Mouse (Mus musculus) spleen, adult 2 months (tissue): Measurements from ENCODE around the gene Nup43. TPM values are rescaled to one million over a fixed set of nuclear protein-coding genes. Genes with fewer than 3 reads are reported as not detected.

Experiments
- DNase-seq, 2 experiments: peaks; one replicate each; pipeline versions ENCODE4 v3.0.0 to v3.0.0-alpha.2; 2012 to 2021; ENCODE audit warnings: low spot score in 2 of 2, low read depth in 1 of 2
- H3K27ac ChIP-seq: fragments of 200-500 bp; 2 replicates; pipeline ENCODE4 v1.5.1; 2012; ENCODE audit warnings: low read length, inconsistent platforms; ENCODE audit not compliant: insufficient read depth
- H3K27me3 ChIP-seq: fragments of 200-500 bp; 2 replicates; pipeline ENCODE4 v1.6.1; 2012; ENCODE audit warnings: mild to moderate bottlenecking, moderate library complexity, low read length, inconsistent platforms; ENCODE audit not compliant: control insufficient read depth, insufficient read depth
- H3K36me3 ChIP-seq: fragments of 200-500 bp; 2 replicates; pipeline ENCODE4 v1.6.1; 2012; ENCODE audit warnings: mild to moderate bottlenecking, low read length, inconsistent platforms; ENCODE audit not compliant: control insufficient read depth, insufficient read depth
- H3K4me1 ChIP-seq: fragments of 200-500 bp; 2 replicates; pipeline ENCODE4 v1.6.1; 2011; ENCODE audit warnings: inconsistent platforms; ENCODE audit not compliant: control insufficient read depth, insufficient read depth, insufficient read length
- H3K4me3 ChIP-seq: fragments of 200-500 bp; 2 replicates; pipeline ENCODE4 v1.5.1; 2011; ENCODE audit warnings: mild to moderate bottlenecking, inconsistent platforms; ENCODE audit not compliant: insufficient read depth, insufficient read length; ENCODE audit errors: extremely low read depth
- CTCF ChIP-seq: fragments of 200-500 bp; IDR thresholded peaks from 2 replicates; pipeline ENCODE4 v1.5.1; 2011; ENCODE audit warnings: mild to moderate bottlenecking, inconsistent platforms; ENCODE audit not compliant: insufficient read depth, insufficient read length, insufficient replicate concordance; ENCODE audit errors: extremely low read depth
- POLR2A ChIP-seq: fragments of 200-500 bp; IDR thresholded peaks from 2 replicates; pipeline ENCODE4 v1.6.1; 2011; ENCODE audit warnings: low read depth, low read length, inconsistent platforms
- WGBS: fragments of 180-500 bp; shearing (Covaris S2); methylation state at CpG from one replicate; pipeline ENCODE4 v1.1.7; 2018; 5-methylcytosine and 5-hydroxymethylcytosine counted together
- polyA plus RNA-seq: library from polyadenylated mRNA; depleted of rRNA; stranded (reverse); fragments of >200 nt; gene quantifications from 2 replicates; pipeline ENCODE4 v1.2.3, GENCODE M21; 2012

Nup43 gene
- polyA plus RNA-seq, 1 experiment = 5.8 TPM

DNA sequence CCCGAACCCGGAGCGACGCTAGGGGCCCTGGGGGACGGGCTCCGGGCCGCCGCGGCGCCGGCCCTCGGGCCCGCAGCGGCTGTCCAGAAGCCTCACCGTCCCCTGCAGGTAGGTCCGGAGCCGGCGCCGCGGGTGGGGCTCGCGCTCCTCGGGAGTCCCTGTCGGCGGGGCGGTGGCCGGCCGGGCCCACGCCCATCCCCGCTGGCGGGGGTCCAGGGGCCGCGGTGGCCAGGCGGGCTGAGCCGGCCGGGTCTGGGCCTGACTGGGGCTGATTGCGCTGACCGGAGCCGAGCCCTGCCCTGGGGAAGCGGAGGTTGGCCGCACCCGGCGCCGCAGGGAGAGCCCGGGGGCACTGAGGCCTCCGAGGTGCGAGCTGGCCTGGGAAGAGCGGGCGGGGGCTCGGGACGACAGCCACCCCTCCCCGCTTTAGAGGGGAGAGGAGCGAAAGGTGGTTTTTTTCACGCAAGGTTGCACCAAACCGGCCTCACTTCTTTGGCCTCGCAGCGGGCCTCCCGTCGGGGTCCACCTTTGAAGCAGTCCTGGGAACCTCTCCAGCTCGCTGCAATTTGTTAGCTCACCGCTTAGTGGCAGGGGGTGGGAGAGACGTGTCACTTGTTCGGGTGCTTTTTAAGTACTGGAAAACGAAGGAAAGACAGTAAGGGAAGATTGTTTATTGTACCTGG lies 14.2 kb downstream of the Nup43 start:
- TF ChIP-seq POLR2A (no peak), CTCF (no peak)
- Histone ChIP-seq H3K4me3 (peak overlapping the region; percentile 98), H3K27me3 (no peaks in the 10 kb centered on the region), H3K27ac (peak overlapping the region; percentile 98), H3K36me3 (peaks cover 3% of the 10 kb centered on the region), H3K4me1 (peaks cover 14% of the 10 kb centered on the region)
- WGBS = under 1% methylated on average over 64 of the region's 64 CpGs
- peak in 1 of 2 experiments; percentile 29 for DNase-seq

DNA sequence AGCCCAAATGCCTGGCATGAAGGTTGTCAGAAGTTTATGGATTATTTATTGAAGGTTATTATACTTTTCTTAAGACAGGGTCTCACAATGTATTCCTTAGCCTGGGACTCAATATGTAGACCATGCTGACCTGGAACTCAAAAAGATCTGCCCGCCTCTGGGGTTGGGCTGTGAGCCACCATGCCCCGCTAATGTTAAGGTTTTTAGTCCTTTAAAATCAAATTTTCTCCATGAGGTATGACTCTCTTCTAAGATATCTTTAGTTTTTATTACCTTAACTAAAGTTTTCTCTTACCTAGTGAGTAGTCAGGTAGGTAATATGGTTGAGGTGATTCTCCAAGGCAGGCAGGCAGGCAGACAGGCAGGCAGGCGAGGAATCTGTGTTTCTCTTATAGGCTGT lies 14.9 kb downstream of the Nup43 start:
- H3K4me3 ChIP-seq = no peak overlapping the region
- TF ChIP-seq CTCF (no peak), POLR2A (no peak)
- 68% methylated on average over 3 of the region's 3 CpGs for WGBS
- H3K27me3 ChIP-seq = no peaks in the 10 kb centered on the region
- no peak overlapping the region for H3K27ac ChIP-seq
- no peak for DNase-seq
- peaks cover 3% of the 10 kb centered on the region for H3K36me3 ChIP-seq
- H3K4me1 ChIP-seq = peaks cover 14% of the 10 kb centered on the region

DNA sequence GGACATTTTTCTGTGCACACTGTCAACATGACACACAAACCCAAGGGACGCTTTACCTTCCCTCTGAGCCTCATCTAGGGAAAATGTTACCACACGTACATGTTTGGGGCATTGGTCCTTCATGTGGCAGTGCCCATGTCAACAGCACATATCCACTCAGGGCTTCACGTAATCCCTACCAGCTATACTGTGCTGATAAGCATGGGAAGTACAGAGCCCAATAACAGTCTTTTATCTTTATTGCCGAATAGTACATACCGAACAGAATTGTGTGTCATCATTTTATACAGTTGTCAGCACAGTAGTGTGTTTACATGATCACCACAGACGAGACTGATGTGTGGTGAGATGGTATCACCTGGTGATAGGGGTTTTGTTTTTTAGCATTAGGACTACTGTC lies 19.6 kb downstream of the Nup43 start:
- Histone ChIP-seq H3K27ac (no peak overlapping the region), H3K27me3 (no peaks in the 10 kb centered on the region), H3K4me3 (no peak overlapping the region), H3K36me3 (peaks cover 6% of the 10 kb centered on the region), H3K4me1 (peaks cover 8% of the 10 kb centered on the region)
- TF ChIP-seq CTCF (no peak), POLR2A (no peak)
- 86% methylated on average over 6 of the region's 6 CpGs for WGBS
- no peak for DNase-seq

DNA sequence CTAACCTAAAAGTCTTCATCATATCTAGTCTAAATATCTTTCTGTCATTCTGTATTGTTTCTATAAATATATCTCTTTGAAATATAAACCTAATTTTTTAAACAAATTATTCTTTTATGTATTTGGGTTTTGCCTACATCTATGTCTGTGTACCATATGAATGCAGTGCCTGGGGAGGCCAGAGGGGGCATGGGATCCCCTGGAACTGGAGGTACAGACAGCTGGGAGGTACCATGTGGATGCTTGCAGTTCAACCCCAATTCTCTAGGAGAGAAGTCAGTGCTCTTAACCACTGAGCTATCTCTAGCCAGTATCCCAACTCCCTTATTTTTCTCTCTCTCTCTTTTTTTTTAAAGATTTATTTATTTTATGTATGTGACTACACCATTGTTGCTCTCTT lies 28.0 kb downstream of the Nup43 start:
- H3K36me3 ChIP-seq = peaks cover 34% of the 10 kb centered on the region
- H3K4me1 ChIP-seq = no peaks in the 10 kb centered on the region
- H3K27ac ChIP-seq = no peak overlapping the region
- H3K27me3 ChIP-seq = no peaks in the 10 kb centered on the region
- no peak for TF ChIP-seq POLR2A
- no peak for TF ChIP-seq CTCF
- no peak overlapping the region for H3K4me3 ChIP-seq
- DNase-seq = no peak

DNA sequence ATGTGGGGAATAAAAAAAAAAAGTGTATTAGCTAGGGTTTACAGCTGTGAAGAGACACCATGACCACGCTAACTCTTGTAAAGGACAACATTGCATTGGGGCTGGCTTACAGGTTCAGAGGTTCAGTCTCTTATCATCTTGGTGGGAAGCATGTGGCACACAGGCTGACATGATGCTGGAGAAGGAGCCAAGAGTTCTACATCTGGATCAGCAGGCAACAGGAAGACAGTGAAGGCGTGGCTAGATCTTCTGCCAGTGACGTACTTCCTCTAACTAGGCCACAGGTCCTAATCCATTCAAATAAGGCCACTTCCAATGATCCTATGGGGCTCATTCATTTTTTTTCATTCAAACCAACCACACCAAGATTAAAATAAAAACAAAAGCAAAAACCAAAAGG lies 32.8 kb downstream of the Nup43 start:
- 72% methylated on average over 3 of the region's 3 CpGs for WGBS
- H3K4me3 ChIP-seq = no peak overlapping the region
- TF ChIP-seq CTCF (no peak), POLR2A (no peak)

DNA sequence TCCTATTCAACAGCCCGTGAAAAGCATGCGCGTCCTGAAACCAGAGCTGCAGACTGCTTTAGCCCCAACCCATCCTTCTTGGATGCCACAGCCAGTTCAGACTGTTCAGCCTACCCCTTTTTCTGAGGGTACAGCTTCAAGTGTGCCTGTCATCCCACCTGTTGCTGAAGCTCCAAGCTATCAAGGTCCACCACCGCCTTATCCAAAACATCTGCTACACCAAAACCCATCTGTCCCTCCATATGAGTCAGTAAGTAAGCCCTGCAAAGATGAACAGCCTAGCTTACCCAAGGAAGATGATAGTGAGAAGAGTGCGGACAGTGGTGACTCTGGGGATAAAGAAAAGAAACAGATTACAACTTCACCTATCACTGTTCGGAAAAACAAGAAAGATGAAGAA lies 35.3 kb downstream of the Nup43 start:
- no peak overlapping the region for H3K27ac ChIP-seq
- TF ChIP-seq CTCF = no peak
- no peak for TF ChIP-seq POLR2A
- no peak overlapping the region for H3K4me3 ChIP-seq
- H3K27me3 ChIP-seq = no peaks in the 10 kb centered on the region
- 98% methylated on average over 6 of the region's 6 CpGs for WGBS
- no peaks in the 10 kb centered on the region for H3K4me1 ChIP-seq
- H3K36me3 ChIP-seq = peaks cover 39% of the 10 kb centered on the region
- DNase-seq = no peak

More for the DNA sequence above, 32.8 kb downstream of the Nup43 start:
- no peak overlapping the region for H3K27ac ChIP-seq
- no peaks in the 10 kb centered on the region for H3K4me1 ChIP-seq
- DNase-seq = no peak
- peaks cover 38% of the 10 kb centered on the region for H3K36me3 ChIP-seq
- H3K27me3 ChIP-seq = no peaks in the 10 kb centered on the region

DNA sequence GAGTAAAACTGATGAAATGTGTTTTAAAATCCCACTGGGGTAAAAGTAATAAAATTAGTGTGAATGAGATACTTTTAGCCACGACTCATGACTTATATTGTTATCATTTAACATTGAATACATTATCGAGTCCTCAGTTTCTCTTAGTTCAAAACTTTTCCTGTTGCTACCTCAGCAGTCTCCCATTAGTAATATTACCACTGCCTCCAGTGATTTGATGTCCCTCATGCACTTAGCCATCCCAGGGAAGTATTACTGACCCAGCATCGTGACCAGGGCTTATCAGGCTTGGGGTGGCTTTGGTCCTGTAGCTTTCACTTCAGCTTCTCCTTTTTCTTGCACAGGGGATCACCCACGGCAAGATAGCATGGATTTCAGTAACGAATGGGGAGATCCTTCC lies 42.8 kb downstream of the Nup43 start:
- H3K27ac ChIP-seq = no peak overlapping the region
- peaks cover 28% of the 10 kb centered on the region for H3K36me3 ChIP-seq
- DNase-seq = no peak
- WGBS = 86% methylated on average over 5 of the region's 5 CpGs
- H3K4me3 ChIP-seq = no peak overlapping the region
- H3K4me1 ChIP-seq = no peaks in the 10 kb centered on the region
- no peak for TF ChIP-seq CTCF
- no peak for TF ChIP-seq POLR2A
- no peaks in the 10 kb centered on the region for H3K27me3 ChIP-seq

DNA sequence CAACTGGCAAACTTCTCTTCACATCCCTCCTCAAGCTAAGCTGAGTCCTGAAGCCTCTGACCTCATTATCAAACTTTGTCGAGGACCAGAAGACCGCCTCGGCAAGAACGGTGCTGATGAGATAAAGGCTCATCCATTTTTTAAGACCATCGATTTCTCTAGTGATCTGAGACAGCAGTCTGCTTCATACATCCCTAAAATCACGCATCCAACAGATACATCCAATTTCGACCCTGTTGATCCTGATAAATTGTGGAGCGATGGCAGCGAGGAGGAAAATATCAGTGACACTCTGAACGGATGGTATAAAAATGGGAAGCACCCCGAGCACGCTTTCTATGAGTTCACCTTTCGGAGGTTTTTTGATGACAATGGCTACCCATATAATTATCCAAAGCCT lies 45.2 kb downstream of the Nup43 start:
- WGBS = 94% methylated on average over 13 of the region's 13 CpGs
- Histone ChIP-seq H3K4me3 (no peak overlapping the region), H3K4me1 (no peaks in the 10 kb centered on the region), H3K36me3 (peaks cover 23% of the 10 kb centered on the region), H3K27ac (no peak overlapping the region), H3K27me3 (no peaks in the 10 kb centered on the region)
- TF ChIP-seq POLR2A = no peak
- TF ChIP-seq CTCF = no peak
- DNase-seq = no peak
